Mouse (Mus musculus) neural tube, embryonic 14.5 days (tissue): ENCODE results near the gene Krt9. TPM values are rescaled to one million over a fixed set of nuclear protein-coding genes. Genes with fewer than 3 reads are reported as not detected.
A peak's percentile ranks its signal among the peaks of the same experiment; 100 is the strongest.

Source experiments
- ATAC-seq: fragments of 200-750 bp; cut with Nextera tagmentation; 2 replicates; pipeline ENCODE4 v1.8.0; 2017; ENCODE audit warnings: low read depth, mild to moderate bottlenecking, moderate TSS enrichment, moderate library complexity
- H3K27ac ChIP-seq: fragments of 300-500 bp; sonication (generic); 2 replicates; pipeline ENCODE4 v1.5.1; 2014; ENCODE audit warnings: low read depth, mild to moderate bottlenecking, control low read depth, low read length, moderate library complexity, mixed read lengths
- H3K27me3 ChIP-seq: fragments of 300-500 bp; sonication (generic); 2 replicates; pipeline ENCODE4 v1.6.1; 2014; ENCODE audit warnings: low read length; ENCODE audit not compliant: control insufficient read depth, insufficient read depth
- H3K36me3 ChIP-seq: fragments of 300-500 bp; sonication (generic); 2 replicates; pipeline ENCODE4 v1.6.1; 2014; ENCODE audit warnings: low read length, mixed read lengths; ENCODE audit not compliant: control insufficient read depth, insufficient read depth
- H3K4me1 ChIP-seq: fragments of 300-500 bp; sonication (generic); 2 replicates; pipeline ENCODE4 v1.6.1; 2014; ENCODE audit warnings: low read length; ENCODE audit not compliant: control insufficient read depth, insufficient read depth
- H3K4me2 ChIP-seq: fragments of 300-500 bp; sonication (generic); 2 replicates; pipeline ENCODE4 v1.6.1; 2014; ENCODE audit warnings: mild to moderate bottlenecking, low read depth, low read length, control low read depth
- H3K4me3 ChIP-seq: fragments of 300-500 bp; sonication (generic); 2 replicates; pipeline ENCODE4 v1.5.1; 2014; ENCODE audit warnings: low read depth, low read length, control low read depth, mixed read lengths
- H3K9ac ChIP-seq: fragments of 300-500 bp; sonication (generic); replicated peaks from 2 replicates; pipeline ENCODE4 v1.6.1; 2014; ENCODE audit warnings: low read depth, mild to moderate bottlenecking, control low read depth, low read length, mixed read lengths
- H3K9me3 ChIP-seq: fragments of 300-500 bp; sonication (generic); 2 replicates; pipeline ENCODE4 v1.6.1; 2016; ENCODE audit warnings: low read length; ENCODE audit not compliant: control insufficient read depth
- WGBS: fragments of 180-500 bp; shearing (Covaris S2); extraction: QIAGEN DNeasy Blood & Tissue Kit; methylation state at CpG from one replicate; pipeline ENCODE4 v1.1.7; 2014; 5-methylcytosine and 5-hydroxymethylcytosine counted together
- polyA plus RNA-seq: library from polyadenylated mRNA; unstranded; fragments of >200 nt; fragmentation: Nextera tagmentation; extraction: Ambion mirVana; gene quantifications from 2 replicates; pipeline ENCODE4 v1.2.1, GENCODE M21; 2014

Krt9 gene
- polyA plus RNA-seq, 1 experiment from 2014 or later: 0.08 TPM

DNA sequence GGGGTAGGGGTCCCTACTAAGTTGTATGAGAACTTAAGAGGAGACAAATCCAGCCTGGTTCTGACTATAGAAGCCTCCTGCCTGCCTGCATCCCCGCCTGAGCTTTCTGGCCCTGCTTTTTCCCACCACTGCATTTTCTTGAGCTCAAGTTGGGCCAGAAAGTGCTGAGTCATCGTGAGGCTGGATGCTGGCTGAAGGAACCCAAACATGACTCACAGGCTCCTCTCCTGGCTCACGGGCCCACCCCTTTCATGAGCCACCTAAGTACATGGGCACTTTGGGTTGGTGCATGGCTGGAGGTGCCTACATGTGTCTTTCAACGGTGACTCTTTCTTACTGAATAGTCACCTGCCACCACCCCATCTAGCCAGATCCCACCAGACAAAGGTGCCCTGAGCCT, 5.6 kb upstream of the Krt9 start:
- no peaks in the 10 kb centered on the region for H3K9me3 ChIP-seq
- WGBS: 76% methylated on average over 4 of the region's 4 CpGs
- ATAC-seq: no peak

GRCm38 (mm10) chr11:100191820-100192219, 1.2 kb downstream of the Krt9 start:
- Histone ChIP-seq H3K27ac (no peak overlapping the region), H3K27me3 (no peaks in the 10 kb centered on the region), H3K9me3 (no peaks in the 10 kb centered on the region), H3K4me3 (no peak overlapping the region), H3K36me3 (no peaks in the 10 kb centered on the region), H3K4me2 (no peak overlapping the region), H3K9ac (no peak overlapping the region), H3K4me1 (no peaks in the 10 kb centered on the region)
- WGBS: 98% methylated on average over 3 of the region's 3 CpGs
- no peak for ATAC-seq

More for the DNA sequence above, 5.6 kb upstream of the Krt9 start:
- H3K27me3 ChIP-seq: no peaks in the 10 kb centered on the region
- H3K27ac ChIP-seq: no peak overlapping the region
- H3K4me2 ChIP-seq: no peak overlapping the region
- H3K9ac ChIP-seq: no peak overlapping the region
- H3K4me1 ChIP-seq: no peaks in the 10 kb centered on the region
- H3K4me3 ChIP-seq: no peak overlapping the region
- no peaks in the 10 kb centered on the region for H3K36me3 ChIP-seq

DNA sequence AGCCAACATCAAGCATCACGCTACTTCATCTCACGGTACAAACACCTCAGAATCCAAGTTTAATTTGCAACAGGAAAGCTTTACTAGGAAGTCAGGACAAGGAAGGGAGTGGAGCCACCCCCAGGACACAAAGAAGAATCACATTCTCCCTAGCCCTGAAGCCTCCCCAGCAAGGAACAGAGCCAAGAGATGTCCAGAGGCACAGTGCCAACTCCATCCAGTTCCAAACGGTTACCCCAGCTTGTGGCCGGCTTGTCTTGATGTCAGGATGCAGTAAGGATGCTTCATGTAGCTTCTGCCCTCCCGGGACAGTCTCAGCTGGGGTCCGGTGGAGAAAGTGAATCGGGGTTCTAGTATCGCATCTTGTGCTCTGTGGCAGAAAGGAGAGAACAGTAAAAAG, 6.3 kb downstream of the Krt9 start:
- H3K36me3 ChIP-seq: no peaks in the 10 kb centered on the region
- H3K27ac ChIP-seq: no peak overlapping the region
- H3K9me3 ChIP-seq: no peaks in the 10 kb centered on the region
- H3K27me3 ChIP-seq: no peaks in the 10 kb centered on the region
- no peak overlapping the region for H3K9ac ChIP-seq
- H3K4me2 ChIP-seq: no peak overlapping the region
- 85% methylated on average over 8 of the region's 8 CpGs for WGBS
- H3K4me3 ChIP-seq: no peak overlapping the region
- no peaks in the 10 kb centered on the region for H3K4me1 ChIP-seq
- ATAC-seq: no peak

GRCm38 (mm10) chr11:100181725-100182124, 11.3 kb downstream of the Krt9 start:
- 77% methylated on average over 7 of the region's 7 CpGs for WGBS
- H3K9me3 ChIP-seq: no peaks in the 10 kb centered on the region

GRCm38 (mm10) chr11:100179260-100179659, 13.8 kb downstream of the Krt9 start:
- Histone ChIP-seq H3K27me3 (no peaks in the 10 kb centered on the region), H3K9ac (no peak overlapping the region), H3K9me3 (no peaks in the 10 kb centered on the region), H3K27ac (no peak overlapping the region), H3K36me3 (no peaks in the 10 kb centered on the region), H3K4me1 (no peaks in the 10 kb centered on the region), H3K4me2 (no peak overlapping the region), H3K4me3 (no peak overlapping the region)
- no peak for ATAC-seq
- 82% methylated on average over 3 of the region's 3 CpGs for WGBS

More at GRCm38 (mm10) chr11:100181725-100182124, 11.3 kb downstream of the Krt9 start:
- no peak for ATAC-seq
- Histone ChIP-seq H3K27ac (no peak overlapping the region), H3K4me2 (no peak overlapping the region), H3K36me3 (no peaks in the 10 kb centered on the region), H3K9ac (no peak overlapping the region), H3K27me3 (no peaks in the 10 kb centered on the region), H3K4me3 (no peak overlapping the region), H3K4me1 (no peaks in the 10 kb centered on the region)

DNA sequence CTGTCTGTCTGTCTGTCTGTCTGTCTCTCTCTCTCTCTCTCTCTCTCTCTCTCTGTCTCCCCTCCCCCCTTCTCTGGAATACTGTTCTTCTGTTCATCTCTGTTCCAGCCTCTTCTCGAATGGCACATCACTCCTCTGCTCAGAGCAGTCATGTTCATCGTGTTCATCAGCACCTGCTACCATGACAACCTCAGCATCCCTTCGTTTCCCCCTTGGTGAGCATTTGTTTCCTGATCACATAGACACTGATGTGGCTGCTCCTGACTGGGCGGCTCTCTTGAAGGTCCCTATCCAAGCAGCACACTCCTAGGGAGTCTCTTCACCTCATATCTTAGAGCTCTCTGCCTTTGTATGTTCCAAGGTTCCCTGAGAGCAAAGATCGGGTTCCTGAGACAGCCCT, 14.7 kb downstream of the Krt9 start:
- H3K27ac ChIP-seq: no peak overlapping the region
- no peak overlapping the region for H3K9ac ChIP-seq
- no peak overlapping the region for H3K4me3 ChIP-seq
- no peaks in the 10 kb centered on the region for H3K4me1 ChIP-seq
- ATAC-seq: no peak
- no peaks in the 10 kb centered on the region for H3K27me3 ChIP-seq
- H3K9me3 ChIP-seq: no peaks in the 10 kb centered on the region
- H3K4me2 ChIP-seq: no peak overlapping the region
- no peaks in the 10 kb centered on the region for H3K36me3 ChIP-seq
- 76% methylated on average over 5 of the region's 5 CpGs for WGBS

GRCm38 (mm10) chr11:100176791-100177190, 16.3 kb downstream of the Krt9 start:
- no peak overlapping the region for H3K4me3 ChIP-seq
- H3K9ac ChIP-seq: no peak overlapping the region
- no peak for ATAC-seq
- no peak overlapping the region for H3K27ac ChIP-seq
- H3K36me3 ChIP-seq: no peaks in the 10 kb centered on the region
- no peak overlapping the region for H3K4me2 ChIP-seq
- no peaks in the 10 kb centered on the region for H3K9me3 ChIP-seq
- 71% methylated on average over 9 of the region's 9 CpGs for WGBS
- H3K27me3 ChIP-seq: no peaks in the 10 kb centered on the region
- no peaks in the 10 kb centered on the region for H3K4me1 ChIP-seq

DNA sequence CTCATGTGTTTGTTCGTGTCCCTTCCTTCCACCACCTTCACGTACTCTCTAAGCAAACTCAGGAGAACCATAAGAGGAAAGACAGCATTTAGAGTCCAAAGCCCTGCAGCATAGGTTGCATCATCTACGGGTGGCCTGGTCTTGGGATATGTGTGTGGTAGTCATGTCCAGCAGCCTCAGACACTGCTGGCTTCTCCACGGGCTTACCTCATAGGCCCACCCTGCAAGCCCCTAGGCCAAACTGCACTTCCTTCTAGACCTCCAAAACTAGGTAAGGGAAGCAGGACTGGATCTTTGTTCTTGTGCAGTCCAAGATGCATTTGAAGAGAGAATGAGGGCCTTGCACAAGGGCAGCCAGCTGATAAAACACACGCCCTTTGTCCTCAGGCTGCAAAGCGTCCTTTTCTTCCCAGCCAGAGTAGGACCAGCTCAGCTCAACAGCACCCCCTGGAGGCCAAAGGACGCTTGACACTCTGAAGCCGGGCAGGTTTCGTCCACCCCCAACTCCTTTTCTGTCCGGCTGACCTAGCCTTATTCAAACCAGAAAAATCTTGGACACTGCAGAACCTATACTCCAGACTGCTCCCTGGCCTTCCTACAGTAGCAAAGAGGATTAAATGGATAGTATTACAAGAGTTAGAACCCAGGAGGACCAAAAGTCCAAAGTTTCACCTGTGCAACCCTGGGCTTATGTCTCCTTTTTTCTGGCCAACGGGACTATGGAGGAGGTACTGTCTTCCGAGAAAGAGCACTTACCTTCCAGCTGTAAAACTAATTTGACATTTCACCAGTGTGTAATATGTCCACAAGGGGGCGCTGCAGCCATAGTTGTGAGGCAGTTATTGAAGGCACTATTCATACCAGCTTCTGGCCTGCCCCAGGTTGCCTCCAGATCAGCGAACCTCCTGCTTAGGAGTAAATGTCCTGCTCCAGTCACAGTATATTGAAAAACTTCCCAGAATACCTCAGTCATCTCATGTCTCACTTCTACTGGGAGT, 24.0 kb downstream of the Krt9 start:
- 31% methylated on average over 14 of the region's 14 CpGs for WGBS
- no peak overlapping the region for H3K4me3 ChIP-seq
- peak; percentile 31; the same call in 1 of the 2 replicates for ATAC-seq
- no peak overlapping the region for H3K27ac ChIP-seq
- no peaks in the 10 kb centered on the region for H3K36me3 ChIP-seq
- no peak overlapping the region for H3K9ac ChIP-seq
- H3K9me3 ChIP-seq: no peaks in the 10 kb centered on the region
- H3K4me2 ChIP-seq: no peak overlapping the region
- H3K27me3 ChIP-seq: no peaks in the 10 kb centered on the region; the same call in 1 of the 2 replicates
- no peaks in the 10 kb centered on the region for H3K4me1 ChIP-seq

GRCm38 (mm10) chr11:100168071-100168470, 25.0 kb downstream of the Krt9 start:
- ATAC-seq: no peak
- Histone ChIP-seq H3K36me3 (no peaks in the 10 kb centered on the region), H3K4me3 (no peak overlapping the region), H3K27ac (no peak overlapping the region), H3K9ac (no peak overlapping the region), H3K4me1 (no peaks in the 10 kb centered on the region), H3K27me3 (no peaks in the 10 kb centered on the region; the same call in 1 of the 2 replicates), H3K4me2 (no peak overlapping the region), H3K9me3 (no peaks in the 10 kb centered on the region)
- WGBS: 82% methylated on average over 8 of the region's 8 CpGs
